Mouse (Mus musculus) right cerebral cortex, adult 18-20 months (tissue): ENCODE data around the gene Med27.

Experiments used
- DNase-seq: peaks from one replicate; pipeline ENCODE4 v3.0.0; 2022; ENCODE audit warnings: mixed read lengths

Med27 gene

DNA sequence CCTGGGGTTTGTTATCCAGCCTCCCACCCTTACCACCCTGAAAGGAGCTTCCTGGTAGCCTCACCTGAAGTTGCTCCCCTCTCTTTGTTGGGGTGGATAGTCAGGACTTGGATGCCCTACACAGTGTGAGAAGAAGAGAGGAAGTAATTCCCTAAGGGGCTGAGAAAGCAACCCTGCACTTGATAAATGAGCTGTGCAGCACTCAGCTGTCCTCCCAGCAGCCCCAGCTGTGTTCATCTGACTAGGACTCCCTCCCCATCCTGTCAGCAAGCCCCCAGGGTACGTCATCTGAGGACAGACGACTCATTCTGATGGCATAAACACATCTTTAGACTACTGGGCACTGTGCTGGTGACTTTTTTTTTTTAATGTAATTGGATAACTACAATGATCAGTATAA is 127.3 kb downstream of the Med27 start:
- DNase-seq = no peak

DNA sequence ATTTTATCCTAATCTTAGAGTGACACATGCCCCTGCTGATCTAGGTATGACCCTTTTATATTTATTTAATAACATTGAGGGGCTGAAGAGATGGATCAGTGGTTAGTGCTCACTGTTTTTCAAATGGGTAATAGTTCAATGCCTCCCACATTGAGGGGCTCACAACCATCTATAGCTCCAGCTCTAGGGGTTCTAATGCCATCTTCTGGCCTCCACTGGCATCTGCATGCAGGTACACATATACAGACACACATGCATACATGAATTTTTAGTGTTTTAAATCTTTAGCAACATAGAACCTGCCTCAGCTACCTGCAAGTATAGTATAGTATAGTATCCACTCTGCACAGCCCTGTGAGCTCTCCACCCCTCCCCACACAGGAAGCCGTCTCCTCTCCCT is 130.1 kb downstream of the Med27 start:
- no peak for DNase-seq

DNA sequence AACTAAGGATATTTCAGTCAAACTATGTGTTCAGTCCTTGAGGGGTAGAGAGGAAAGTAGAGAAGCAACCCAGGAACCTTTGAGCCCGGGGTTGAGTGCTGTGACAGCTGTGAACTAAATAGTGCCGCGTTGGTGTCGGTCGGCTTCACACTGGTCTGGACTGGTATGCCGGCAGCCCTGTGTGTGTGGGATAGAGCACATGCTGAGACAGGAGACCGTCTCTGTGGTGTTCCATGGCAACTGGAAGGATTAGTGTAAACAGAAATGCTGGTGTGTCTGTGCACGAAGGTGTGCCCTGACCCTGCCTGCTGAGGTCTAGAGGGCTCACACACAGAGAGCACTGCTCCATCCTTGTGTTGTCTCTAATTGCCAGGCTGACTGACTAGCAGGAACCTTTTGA is 135.2 kb downstream of the Med27 start:
- DNase-seq = no peak

DNA sequence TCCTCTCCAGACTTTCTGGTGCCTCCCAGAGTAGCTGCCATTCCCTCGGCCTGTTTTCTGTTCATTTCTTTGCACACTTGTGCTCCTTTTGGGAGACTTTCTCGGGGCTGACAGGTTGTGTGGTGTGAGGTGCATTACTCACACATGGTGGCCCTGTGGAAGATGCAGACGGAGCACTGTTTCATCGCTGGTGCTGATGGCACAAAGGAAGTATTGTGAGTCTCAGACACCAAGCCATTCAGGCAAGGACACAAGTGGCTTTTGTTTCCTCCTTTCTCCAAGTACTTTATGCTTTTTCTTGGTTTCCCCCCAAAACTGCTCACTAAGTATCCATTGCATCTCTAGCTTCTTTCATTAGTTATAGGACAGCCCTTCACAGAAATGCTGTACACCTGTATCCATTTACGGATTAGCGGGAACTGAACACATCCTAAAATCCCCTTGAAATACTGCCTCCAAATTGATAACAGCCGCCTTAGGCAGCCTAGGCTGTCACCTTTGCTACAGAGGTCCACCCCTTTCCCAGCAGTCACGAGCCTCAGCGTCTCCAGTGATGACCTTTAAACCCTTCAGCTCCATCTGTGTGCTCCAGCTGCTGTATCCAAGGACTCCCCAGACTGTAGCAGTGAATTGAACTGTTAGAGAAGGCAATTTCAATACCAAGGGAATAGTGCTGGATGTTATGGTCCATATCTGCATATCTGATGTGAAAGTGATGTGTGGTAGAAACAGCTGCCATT is 136.5 kb downstream of the Med27 start:
- DNase-seq = no peak

DNA sequence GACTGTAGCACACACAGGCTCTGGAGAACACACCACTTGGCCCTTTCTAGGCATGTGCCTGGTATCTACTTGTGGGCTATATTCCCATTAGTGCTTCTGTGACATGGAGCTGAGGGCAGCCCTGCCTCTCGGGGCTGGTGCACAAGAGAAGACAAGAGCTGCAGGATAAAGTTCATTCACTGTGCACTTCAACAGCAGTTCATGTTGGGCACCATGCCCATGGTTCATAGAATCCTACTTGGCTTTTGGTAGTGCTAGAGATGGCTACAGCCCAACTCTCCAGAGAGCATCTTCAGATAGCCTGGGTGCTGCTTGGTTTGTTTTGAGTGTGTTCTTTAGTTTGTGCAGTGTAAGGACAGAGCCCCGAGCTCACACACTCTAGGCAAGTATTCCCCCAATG is 138.9 kb downstream of the Med27 start:
- no peak for DNase-seq

DNA sequence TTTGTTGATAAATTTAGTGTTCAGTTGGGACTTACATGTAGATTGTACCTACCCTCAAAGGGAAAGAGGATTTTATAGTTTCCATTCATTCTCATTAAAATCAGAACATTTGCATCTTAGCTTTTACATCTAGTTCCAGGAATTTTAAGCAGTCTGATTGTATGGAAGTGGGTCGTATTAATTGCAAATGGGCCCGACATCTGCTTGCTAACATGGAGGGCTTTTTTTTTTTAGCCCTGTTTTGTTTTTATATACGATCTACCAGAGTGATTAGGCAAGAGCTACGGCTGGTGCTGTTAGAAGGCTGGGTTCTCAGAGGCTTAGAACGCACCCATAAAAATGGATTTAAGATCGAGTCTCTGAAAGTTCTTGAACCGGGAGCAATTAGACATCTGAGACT is 139.9 kb downstream of the Med27 start:
- no peak for DNase-seq

DNA sequence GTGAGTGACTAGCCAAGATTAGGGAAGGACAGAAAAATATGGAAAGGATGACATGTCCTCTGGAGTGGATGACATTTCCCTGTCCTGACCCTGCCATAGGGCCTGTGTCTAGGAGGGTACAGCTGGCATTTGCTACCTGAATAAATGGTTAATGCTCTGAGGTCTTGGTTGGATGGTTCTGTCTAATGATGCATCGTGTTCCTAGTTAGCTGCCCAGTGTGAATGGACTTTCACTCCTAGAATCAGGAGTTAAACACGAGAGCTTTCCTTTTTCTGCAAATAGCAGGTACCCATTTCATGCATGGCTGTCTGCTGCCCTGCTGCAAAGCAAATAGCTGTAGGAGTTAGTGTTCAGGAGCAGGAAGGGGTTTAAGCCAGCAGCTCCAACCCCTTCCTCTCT is 141.0 kb downstream of the Med27 start:
- DNase-seq = no peak

DNA sequence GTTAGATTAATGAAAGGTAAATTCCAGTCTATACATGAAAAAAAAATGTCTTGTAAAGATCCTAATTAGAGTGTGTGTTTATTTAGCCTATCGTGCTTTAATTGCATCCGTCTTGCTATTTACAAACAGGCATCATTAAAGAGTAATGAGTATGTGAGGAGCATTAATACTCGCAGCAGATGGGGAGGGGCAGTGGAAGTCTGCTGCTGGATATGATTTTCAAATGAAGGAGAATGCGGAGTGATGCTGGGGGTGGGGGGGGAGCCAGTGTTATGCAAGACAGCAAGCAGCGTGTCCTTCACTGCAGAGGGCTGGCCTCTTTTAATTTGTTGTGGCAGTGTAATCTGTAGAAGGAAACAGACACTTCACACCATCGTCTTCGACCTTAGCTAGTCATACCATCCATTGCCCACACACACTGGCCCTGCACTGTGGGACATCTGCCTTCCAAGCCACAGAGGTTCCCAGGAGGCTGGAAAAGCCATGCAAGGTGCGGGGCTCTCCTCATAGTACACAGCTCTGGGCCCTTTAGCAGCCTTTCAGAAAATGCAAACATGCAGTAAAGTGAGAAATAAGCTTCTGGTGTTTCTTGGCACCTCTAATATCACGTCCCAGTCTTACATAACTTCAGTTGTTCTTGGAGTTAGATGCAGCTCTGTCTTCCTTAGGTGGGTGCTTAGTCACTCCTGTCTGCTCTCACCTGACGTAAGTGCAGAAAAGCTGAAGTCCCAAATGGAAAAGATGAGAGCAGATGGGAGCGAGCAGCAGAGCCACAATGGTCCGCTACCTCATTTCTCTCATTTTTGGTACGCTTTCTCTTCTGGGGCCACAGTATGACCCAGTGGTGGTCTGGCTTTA is 142.0 kb downstream of the Med27 start:
- DNase-seq = peak; percentile 44

DNA sequence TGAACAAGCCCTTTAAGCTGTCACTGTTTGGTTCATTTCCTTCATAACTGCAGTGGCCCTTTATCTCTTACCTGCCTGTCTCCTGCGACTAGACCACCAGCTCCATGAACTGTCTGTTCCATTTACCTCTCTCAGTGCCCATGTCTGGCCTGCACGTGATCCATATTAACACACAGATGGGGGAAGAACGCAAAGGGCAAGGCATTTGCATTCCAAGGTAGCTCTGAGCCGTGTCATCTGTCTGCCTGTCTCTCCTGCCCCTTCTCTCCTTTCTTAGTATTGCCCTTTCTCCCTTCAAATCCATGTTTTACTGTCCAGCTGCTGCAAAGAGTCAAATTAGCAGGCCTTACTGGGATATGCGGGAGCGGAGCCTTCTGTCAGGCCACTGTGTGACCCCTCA is 145.0 kb downstream of the Med27 start:
- DNase-seq = no peak

DNA sequence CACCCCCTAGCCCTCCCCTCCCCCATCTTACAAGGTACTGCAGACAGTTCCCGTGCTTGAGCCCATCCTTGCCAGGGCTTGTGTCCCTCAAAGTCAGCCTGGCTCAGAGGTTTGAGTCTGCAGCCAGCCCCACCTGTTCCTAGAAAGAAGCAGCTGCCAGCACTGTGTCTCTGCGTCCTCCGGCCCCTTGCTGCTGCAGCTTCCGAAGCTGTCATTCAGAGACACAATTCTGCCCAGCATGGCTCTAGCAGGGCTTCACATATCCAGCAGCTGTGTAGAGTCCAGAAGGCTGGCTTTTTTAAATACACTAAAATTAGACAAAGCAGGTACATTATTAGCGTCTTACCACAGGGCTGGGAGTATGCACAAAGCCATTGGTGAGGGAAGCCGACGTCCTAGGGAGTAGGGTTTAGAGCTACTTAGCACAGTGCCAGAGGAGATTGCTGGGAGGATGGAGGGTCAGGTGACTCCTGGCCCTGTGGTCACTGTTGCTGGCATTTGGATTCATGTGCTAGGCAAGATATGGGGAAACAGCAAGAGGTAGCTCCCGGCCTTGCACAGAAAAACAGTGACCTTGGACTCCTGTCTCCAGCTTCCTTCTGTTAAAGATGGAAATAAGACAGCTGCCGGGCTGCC is 146.9 kb downstream of the Med27 start:
- no peak for DNase-seq

DNA sequence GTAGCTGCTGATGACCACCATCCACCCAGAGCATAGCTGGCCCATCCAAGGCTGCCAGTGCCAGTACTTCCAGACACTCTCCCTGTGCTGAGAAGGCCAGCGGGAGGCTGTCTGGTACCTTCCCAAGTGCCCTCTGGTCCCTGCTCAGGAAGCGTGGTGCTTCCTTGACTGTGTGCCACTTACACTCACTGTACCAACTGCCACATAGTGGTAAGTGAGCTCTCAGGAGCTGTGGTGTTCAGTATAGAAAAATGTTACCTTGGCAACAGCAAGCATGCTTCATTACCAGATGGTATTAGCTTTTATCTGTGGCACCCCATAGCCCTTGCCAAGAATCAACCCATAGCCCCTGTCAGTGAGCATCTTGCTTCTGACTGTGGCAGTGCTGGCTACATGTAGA is 148.7 kb downstream of the Med27 start:
- DNase-seq = peak; percentile 21

DNA sequence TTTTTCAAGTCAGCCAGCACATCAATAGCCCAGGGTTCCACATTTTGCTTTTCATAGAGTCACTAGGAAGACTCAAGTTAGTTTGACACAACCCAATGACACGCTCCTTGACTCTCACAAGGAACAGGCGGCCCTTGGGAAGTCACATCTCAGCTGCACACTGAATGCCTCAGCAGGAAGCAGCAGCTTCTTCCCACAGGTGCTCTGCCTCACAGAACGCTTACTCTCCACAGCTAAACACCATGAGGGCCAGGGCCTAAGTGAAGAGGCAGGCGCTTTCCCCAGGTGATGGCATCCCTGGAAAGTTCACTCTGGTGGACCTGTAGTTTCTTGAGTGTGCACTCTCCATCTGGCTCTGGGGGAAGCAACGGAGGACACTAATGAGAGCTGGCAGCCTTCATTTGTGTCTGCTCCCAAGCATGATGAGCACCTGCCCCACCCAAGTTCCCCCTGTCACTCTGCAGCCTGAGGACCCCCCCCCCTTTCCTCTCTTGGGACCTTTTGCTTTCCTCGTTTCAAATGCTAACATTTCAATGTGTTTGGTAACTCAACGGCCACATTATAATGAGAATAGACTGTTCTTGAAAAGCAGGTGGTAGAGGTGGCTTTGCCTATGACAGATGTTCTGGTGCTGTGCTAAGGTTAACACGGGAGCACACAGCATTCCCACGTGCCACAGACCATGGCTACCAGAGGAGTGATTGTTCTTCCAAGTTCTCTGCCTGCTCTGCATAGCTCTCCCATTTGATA is 154.2 kb downstream of the Med27 start:
- DNase-seq = no peak

DNA sequence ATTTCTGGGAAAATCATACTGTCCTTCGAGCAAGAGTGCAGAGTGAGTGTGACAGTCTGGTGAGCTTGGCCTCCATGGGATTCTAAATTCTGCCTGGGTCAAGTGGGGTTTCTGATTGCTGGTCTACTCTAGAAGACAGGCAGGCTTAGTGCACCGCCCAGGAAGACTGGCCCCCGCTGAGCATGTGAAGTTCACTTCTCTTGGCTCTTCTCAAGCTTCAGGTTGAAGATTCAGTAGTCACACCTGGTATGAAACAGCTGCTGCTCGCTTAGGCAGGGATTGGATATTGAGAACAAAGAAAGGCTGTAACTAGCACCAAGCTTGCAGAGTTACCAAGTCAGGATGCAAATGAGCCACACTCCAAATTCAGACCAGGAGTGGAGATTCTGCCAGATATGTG is 154.8 kb downstream of the Med27 start:
- no peak for DNase-seq

DNA sequence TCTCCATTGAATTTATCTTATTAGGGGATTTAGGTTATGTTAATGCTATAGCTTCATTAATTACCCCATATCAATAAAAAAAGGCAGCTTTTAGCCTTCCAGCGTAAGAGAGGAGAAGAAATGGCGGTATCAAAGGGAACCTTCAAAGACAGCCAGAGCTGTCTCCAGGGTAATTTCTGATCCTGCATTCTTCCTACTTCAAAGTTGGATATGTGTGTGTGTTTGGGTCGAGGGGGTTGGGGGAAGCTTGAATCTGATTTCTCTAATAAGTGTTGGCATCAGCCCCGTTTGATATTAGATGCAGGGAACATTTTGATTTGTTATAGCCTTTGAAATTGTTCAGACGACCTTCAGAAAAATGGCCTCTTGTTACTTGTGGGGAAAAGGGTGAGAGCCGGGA is 158.2 kb downstream of the Med27 start:
- no peak for DNase-seq

DNA sequence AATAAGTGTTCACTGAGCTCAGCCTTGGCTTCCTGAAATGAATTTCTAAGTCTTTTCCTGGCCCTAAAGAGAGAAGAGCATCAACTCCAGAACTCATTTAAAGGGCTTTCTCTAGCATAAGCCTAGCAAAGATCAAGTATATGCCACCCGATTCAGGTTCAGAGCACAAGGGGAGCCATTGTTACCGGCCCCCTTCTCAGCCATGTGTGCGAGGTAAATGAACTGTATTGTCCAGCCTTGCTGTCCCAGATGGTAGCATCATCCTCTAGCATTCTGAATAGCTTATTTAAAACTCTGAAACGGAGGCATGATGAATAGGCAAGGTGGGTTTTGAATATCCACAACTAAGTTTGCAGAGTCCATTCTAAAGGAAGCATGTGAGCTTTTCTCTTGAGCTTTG is 159.8 kb downstream of the Med27 start:
- DNase-seq = no peak

DNA sequence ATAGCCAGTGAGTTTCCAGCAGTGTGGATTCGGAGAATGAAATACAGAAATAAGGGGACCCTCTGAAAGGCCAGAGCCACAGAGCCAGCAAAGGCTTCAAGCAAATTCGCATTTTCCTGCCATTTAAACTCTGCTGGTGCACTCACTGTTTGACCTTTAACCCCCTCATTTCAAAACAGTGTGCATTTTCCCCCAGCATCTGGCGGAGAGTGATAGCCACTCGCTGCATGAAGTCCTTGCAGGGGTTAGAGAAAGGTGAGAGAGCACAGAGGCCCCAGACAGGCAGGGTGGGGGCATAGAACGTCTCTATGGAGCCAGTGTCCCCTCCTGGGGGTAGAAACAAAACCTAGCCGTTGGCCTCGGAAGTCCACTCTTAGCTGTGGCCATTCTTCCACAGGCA is 166.5 kb downstream of the Med27 start:
- DNase-seq = no peak

DNA sequence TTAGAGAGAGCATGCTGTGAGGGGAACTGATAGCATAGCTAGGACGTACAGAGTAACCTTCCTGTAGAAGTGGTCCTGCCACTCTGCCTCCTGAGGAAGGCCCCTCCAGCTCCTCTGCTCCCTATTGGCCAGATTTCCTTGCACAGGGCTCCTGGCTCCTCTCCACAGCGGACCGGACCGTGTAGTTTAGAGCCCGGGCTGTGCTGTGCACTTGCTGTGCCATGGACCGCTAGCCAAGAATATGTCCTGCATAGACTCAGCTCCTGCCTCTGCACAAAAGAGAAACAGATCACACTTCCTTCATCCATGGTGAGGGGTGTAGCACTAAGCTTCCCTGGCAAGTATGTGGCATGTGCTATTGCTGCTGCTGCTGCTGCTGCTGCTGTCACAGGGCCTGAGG is 168.2 kb downstream of the Med27 start:
- no peak for DNase-seq

DNA sequence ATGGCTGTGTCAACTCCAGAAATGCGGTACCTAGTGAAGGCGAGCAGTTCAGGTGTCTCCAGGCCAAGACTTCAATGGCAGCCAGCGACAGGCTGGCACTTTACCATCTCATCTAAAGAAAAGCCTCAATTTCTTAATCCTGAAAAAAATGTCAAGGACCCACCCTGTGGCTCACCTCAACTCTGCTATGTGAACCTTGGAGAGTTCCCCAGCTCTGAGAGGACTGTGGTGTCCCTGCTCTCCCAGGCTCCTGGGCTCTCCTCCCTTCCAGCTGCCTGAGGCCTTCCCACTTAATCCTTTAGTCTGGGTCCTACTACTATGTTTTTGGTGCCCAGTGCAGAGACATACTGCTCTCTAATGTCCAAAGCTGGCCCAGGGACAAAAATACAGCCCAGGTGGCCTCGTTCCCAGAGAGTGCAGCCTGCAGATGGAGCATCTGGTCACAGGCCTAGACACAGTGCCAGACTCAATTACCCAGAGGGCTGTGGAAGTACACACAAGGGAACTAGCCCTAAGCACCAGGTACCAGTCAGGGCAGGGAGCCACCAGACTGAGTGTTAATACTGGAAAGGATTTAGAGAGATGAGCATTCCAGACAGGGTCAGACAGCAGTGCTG is 169.3 kb downstream of the Med27 start:
- DNase-seq = no peak

DNA sequence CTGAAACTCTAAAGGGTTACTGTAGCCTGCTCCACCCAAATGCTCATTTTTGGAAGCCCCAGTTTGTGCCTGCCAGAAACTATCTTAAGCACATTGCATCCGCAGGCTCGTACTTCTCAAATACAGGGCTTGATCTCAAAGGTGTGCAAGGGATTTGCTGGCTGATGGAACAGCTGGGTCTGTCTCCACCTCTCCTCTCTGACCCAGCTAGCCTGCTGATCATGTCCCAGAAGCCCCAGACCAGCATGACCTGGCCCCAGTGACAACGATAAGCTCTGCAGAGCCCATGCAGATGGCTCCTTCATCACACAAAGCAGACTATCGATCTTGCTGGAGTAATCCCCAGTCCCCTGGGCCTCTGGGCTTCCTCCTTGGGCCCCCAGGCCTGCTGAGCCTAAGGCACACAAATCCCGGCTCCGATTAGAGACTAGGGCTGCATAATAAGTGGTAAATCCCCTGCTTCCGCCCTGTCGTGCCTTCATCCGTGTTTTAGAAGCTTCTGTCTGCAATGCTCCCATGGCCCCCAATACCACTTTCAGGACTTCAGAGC is 170.1 kb downstream of the Med27 start:
- DNase-seq = no peak

DNA sequence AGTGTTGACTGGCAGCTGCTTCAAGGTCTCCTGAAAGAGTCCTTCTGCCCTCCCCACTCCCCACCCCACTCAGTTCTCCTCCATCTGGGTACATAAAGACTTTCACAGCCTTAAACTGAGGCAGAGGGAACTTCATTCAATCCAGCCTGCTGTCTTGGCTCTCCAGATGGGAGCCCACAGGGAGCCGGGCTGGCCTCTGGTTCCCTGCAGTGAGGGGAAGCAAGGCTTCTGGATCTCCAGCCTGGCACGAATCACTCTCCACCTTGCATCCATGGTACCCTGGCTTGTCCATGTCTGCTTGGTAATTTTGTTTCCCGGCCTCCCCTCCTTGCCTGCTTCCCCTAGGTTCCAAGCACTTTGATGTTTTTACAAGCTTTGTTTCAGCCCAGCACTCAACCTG is 172.8 kb downstream of the Med27 start:
- DNase-seq = no peak

DNA sequence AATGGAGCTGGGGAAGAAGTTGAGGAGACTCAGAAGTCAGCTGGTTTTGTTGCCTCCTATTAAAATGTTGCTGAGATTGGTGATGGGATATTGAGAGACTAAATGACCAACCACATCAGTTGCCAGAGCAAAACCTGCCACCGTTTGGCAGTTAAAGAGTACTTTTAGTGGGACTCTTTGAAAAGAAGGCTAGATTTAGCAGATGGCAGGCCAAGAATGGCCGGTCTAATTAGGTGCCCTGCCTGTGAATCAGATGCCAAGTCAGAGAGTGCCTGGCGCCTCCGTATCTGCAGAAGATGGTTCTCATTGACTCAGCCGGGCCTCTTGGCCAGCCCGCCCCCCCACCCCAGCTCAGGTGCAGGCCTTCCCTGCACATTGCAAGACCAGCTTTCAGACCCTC is 173.6 kb downstream of the Med27 start:
- DNase-seq = no peak

DNA sequence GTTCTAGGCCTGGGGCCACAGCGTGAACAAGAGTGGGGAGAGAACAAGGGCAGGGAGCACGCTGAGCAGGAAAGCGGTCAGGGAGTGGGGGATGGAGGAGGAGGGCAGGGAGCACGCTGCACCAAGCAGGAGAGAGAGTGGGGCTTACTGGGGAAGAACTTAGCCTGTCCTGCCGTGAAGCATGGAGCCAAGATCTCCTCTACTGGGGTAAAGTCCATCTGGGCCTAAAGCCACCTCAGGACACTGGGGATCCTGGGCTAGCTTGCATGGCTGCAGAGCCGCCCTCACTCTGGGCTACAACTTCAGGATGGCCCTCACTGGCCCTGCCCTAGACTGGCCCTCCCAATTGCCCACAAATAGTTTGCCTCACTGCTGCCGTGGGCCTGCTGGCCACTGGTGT is 174.9 kb downstream of the Med27 start:
- DNase-seq = no peak
